Mouse (Mus musculus) thymus, adult 18-20 months (tissue): Measurements from ENCODE around the gene Kdsr.

ENCODE experiments used
- DNase-seq, 2 experiments: peaks; one replicate each; pipeline ENCODE4 v3.0.0; 2022; ENCODE audit warnings: mixed read lengths in 2 of 2

The Kdsr gene

GRCm38 (mm10) chr1:106692599-106692998 lies 66.9 kb downstream of the Kdsr start:
- no peak for DNase-seq

DNA sequence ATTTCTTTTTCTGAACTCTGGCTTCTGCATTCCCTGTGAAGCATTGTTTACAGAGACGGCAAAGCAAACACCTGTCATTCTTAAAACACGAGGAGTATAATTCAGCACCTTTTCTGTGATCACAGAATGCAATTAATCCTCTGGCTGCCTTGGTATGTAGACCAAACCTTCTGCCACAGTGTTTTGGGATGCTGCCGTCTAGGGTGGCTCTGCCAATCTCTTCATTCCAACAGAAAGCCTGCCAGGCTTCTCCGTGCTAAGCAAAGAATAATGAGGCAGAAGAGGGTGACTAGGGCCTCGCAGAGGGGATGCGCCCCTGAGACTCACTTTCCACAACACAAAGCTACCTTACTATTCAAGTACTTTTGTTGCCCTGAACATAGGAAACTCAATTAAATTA lies 68.6 kb downstream of the Kdsr start:
- no peak for DNase-seq

DNA sequence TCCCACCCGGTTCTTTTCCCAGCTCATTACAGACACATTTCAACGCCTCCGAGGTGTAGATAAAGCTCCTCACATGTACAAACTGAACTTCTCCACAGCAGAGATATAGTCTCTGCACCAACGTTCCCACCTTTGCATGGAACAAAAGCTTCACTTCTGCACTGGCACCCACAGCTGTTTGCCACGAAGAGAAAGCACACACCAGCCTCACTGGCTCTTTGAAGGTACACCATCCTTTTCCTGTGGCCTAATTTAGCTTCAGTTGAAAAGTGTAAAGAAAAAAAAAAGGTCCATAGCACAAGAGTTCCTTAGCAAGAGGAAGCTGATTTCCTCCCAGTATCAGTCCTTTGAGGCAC lies 71.4 kb downstream of the Kdsr start:
- DNase-seq = peak; percentile 36 to 59

GRCm38 (mm10) chr1:106687435-106688160 lies 71.9 kb downstream of the Kdsr start:
- peak; percentile 24 to 45 for DNase-seq

DNA sequence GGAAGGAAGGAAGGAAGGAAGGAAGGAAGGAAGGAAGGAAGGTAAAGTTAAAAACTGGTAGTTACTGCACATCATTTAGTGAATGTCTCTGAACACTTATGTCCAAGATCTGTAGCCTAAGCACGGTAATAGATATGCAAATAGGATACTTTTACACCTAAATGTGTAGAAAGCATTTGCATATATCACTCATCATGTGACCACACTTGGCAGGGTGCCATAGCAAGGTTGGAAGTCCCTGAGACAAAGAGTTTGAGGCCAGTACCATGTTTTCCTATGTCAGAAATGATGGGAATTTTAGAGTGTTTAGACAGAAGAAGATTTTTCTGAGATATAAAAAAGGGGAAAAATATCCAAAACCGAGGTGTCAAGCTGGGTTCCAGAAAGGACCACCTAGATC lies 73.8 kb downstream of the Kdsr start:
- no peak for DNase-seq

DNA sequence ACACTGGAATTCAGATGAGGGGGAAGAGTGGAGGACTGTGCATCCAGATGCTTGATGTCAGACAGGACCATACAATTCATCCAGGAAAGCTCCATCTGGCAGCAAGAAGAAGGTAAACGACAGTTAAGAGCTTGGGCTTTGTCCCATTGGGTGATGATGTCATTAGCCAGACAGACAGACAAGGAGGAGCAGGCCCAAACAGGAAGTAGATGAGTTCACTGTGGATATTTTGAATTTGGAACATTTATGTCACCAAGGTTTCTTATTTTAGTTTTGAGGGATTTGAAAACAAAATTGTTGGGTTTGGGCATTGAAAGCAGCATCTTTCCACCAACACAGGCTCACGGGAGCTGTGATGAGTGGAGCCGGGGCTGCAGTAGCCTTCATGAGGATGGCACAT lies 75.0 kb downstream of the Kdsr start:
- no peak for DNase-seq

- DNase-seq = no peak
Measured at GRCm38 (mm10) chr1:106682829-106683228, 76.7 kb downstream of the Kdsr start.

GRCm38 (mm10) chr1:106679800-106680515 lies 79.6 kb downstream of the Kdsr start:
- DNase-seq = no peak

- DNase-seq = no peak
Measured at GRCm38 (mm10) chr1:106678060-106678478, 81.5 kb downstream of the Kdsr start.
